Mouse (Mus musculus) CH12.LX (cell line): ENCODE results near the gene D1Pas1. TPM values are rescaled to one million over a fixed set of nuclear protein-coding genes. Genes with fewer than 3 reads are reported as not detected.
A peak's percentile ranks its signal among the peaks of the same experiment; 100 is the strongest.

Experiments used
- DNase-seq: peaks from one replicate; pipeline ENCODE4 v3.0.0-alpha.2; 2013; ENCODE audit errors: extremely low read depth
- H3K27ac ChIP-seq: 2 replicates; pipeline ENCODE4 v1.5.1; 2012; ENCODE audit warnings: low read depth, mild to moderate bottlenecking, control low read depth, moderate library complexity; ENCODE audit not compliant: insufficient read depth
- H3K27me3 ChIP-seq: replicated peaks from 2 replicates; pipeline ENCODE3; 2012; ENCODE audit warnings: inconsistent platforms
- H3K36me3 ChIP-seq, 2 experiments: replicated peaks in 1 of 2; 2 replicates each; pipeline versions ENCODE3 to v1.6.1; 2012; ENCODE audit warnings: inconsistent platforms in 1 of 2, low read length in 1 of 2, mild to moderate bottlenecking in 1 of 2, mixed read lengths in 1 of 2, moderate library complexity in 1 of 2; ENCODE audit not compliant: control insufficient read depth in 1 of 2, insufficient read depth in 1 of 2
- H3K4me1 ChIP-seq, 2 experiments: 2 replicates each; pipeline ENCODE4 v1.6.1; 2012; ENCODE audit warnings: inconsistent platforms in 1 of 2, moderate library complexity in 1 of 2; ENCODE audit not compliant: insufficient read depth in 2 of 2, control insufficient read depth in 1 of 2
- H3K4me2 ChIP-seq: 2 replicates; pipeline ENCODE4 v1.6.1; 2012; ENCODE audit warnings: low read depth, mild to moderate bottlenecking, control low read depth; ENCODE audit not compliant: poor library complexity, insufficient read depth, severe bottlenecking
- H3K4me3 ChIP-seq, 3 experiments: fragments of 150-350 bp in 1 of 3; sonication (generic) in 1 of 3; replicated peaks in 1 of 3; 2 replicates each; pipeline versions ENCODE3 to v1.5.1; 2011 to 2012; ENCODE audit warnings: low read depth in 2 of 3, low read length in 2 of 3, mild to moderate bottlenecking in 2 of 3, moderate library complexity in 2 of 3, control low read depth in 1 of 3, improper control_type of control experiment in 1 of 3, inconsistent platforms in 1 of 3, mixed read lengths in 1 of 3; ENCODE audit not compliant: poor library complexity in 1 of 3
- H3K79me2 ChIP-seq: replicated peaks from 2 replicates; pipeline ENCODE4 v1.6.1; 2012; ENCODE audit warnings: mild to moderate bottlenecking, moderate library complexity; ENCODE audit not compliant: control insufficient read depth, poor library complexity, insufficient read depth, severe bottlenecking; ENCODE audit errors: extremely low read depth
- H3K9ac ChIP-seq: 2 replicates; pipeline ENCODE4 v1.6.1; 2012; ENCODE audit warnings: low read depth, mild to moderate bottlenecking, control low read depth, moderate library complexity; ENCODE audit not compliant: insufficient read depth
- H3K9me3 ChIP-seq: replicated peaks from 2 replicates; pipeline ENCODE3; 2012; ENCODE audit warnings: low read length, inconsistent platforms, mixed read lengths
- BHLHE40 ChIP-seq: IDR thresholded peaks from 2 replicates; pipeline ENCODE4 v1.6.1; 2011; ENCODE audit warnings: mild to moderate bottlenecking, low read depth, low read length, improper control_type of control experiment
- CHD1 ChIP-seq: IDR thresholded peaks from 2 replicates; pipeline ENCODE4 v1.6.1; 2012; ENCODE audit warnings: low read depth, low read length, improper control_type of control experiment, inconsistent platforms
- CTCF ChIP-seq, 2 experiments: IDR thresholded peaks in 1 of 2; conservative IDR thresholded peaks in 1 of 2; 2 replicates each; pipeline ENCODE4 v1.5.1; 2011 to 2012; ENCODE audit warnings: low read depth in 2 of 2, low read length in 2 of 2, improper control_type of control experiment in 1 of 2, inconsistent platforms in 1 of 2, mild to moderate bottlenecking in 1 of 2, moderate library complexity in 1 of 2
- E2F4 ChIP-seq: IDR thresholded peaks from 2 replicates; pipeline ENCODE4 v1.6.1; 2011; ENCODE audit warnings: low read depth, low read length, improper control_type of control experiment; ENCODE audit not compliant: insufficient replicate concordance
- ELF1 ChIP-seq: IDR thresholded peaks from 2 replicates; pipeline ENCODE4 v1.6.1; 2014; ENCODE audit warnings: low read depth, mild to moderate bottlenecking, inconsistent platforms, low read length, improper control_type of control experiment
- MAFK ChIP-seq: IDR thresholded peaks from 2 replicates; pipeline ENCODE4 v1.6.1; 2011; ENCODE audit warnings: low read length, improper control_type of control experiment; ENCODE audit not compliant: insufficient replicate concordance
- MAZ ChIP-seq: IDR thresholded peaks from 2 replicates; pipeline ENCODE4 v1.6.1; 2012; ENCODE audit warnings: low read depth, mild to moderate bottlenecking, inconsistent platforms, low read length, improper control_type of control experiment, moderate library complexity
- MEF2A ChIP-seq: IDR thresholded peaks from 2 replicates; pipeline ENCODE4 v1.6.1; 2014; ENCODE audit warnings: low read depth, mild to moderate bottlenecking, inconsistent platforms, low read length, improper control_type of control experiment, borderline replicate concordance
- MXI1 ChIP-seq: IDR thresholded peaks from 2 replicates; pipeline ENCODE4 v1.6.1; 2011; ENCODE audit warnings: mild to moderate bottlenecking, low read depth, low read length, improper control_type of control experiment
- NRF1 ChIP-seq: IDR thresholded peaks from 2 replicates; pipeline ENCODE4 v1.6.1; 2014; ENCODE audit warnings: low read depth, mild to moderate bottlenecking, inconsistent platforms, low read length, improper control_type of control experiment, moderate library complexity
- PAX5 ChIP-seq: IDR thresholded peaks from 2 replicates; pipeline ENCODE4 v1.6.1; 2012; ENCODE audit warnings: low read length, inconsistent platforms, mixed read lengths
- RAD21 ChIP-seq: IDR thresholded peaks from 2 replicates; pipeline ENCODE4 v1.6.1; 2011; ENCODE audit warnings: low read depth, mild to moderate bottlenecking, low read length, improper control_type of control experiment, moderate library complexity
- RCOR1 ChIP-seq: conservative IDR thresholded peaks from 2 replicates; pipeline ENCODE4 v1.6.1; 2012; ENCODE audit warnings: low read depth, mild to moderate bottlenecking, inconsistent platforms, low read length, improper control_type of control experiment
- SMC3 ChIP-seq: IDR thresholded peaks from 2 replicates; pipeline ENCODE4 v1.6.1; 2011; ENCODE audit warnings: low read depth, low read length, improper control_type of control experiment
- UBTF ChIP-seq: IDR thresholded peaks from 2 replicates; pipeline ENCODE4 v1.6.1; 2012; ENCODE audit warnings: low read depth, mild to moderate bottlenecking, inconsistent platforms, low read length, improper control_type of control experiment, moderate library complexity
- ZMIZ1 ChIP-seq: IDR thresholded peaks from 2 replicates; pipeline ENCODE4 v1.6.1; 2012; ENCODE audit warnings: low read depth, mild to moderate bottlenecking, inconsistent platforms, low read length, improper control_type of control experiment
- dilution Hi-C: fragments of 300-500 bp; cut with MboI; formaldehyde crosslinking; loops from 2 replicates; pipeline ENCODE4 v1.14.3; 2020; ENCODE audit warnings: low sequenced_read_pairs; ENCODE audit not compliant: extremely low pct_unique_long_range_greater_than_20kb, extremely low pct_ligation_motif_present
- in situ Hi-C: fragments of 300-500 bp; cut with MboI; formaldehyde crosslinking; loops from 3 replicates; pipeline ENCODE4 v1.14.3; 2019; ENCODE audit warnings: low sequenced_read_pairs, low pct_ligation_motif_present, low pct_unique_long_range_greater_than_20kb, mixed read lengths
- polyA plus RNA-seq: library from polyadenylated mRNA; unstranded; fragments of >175 nt; gene quantifications from 2 replicates; pipeline ENCODE4 v1.2.1, GENCODE M21; 2012; ENCODE audit warnings: low read depth; ENCODE audit not compliant: insufficient read length
- total RNA-seq, 2 experiments: library from RNA; depleted of rRNA; stranded (reverse); fragments of 300-350 nt in 1 of 2; fragments of >200 nt in 1 of 2; gene quantifications; 2 replicates each; pipeline ENCODE4 v1.2.3; 2012 to 2014

The D1Pas1 gene
- total and polyA plus RNA-seq, 3 experiments: not detected

DNA sequence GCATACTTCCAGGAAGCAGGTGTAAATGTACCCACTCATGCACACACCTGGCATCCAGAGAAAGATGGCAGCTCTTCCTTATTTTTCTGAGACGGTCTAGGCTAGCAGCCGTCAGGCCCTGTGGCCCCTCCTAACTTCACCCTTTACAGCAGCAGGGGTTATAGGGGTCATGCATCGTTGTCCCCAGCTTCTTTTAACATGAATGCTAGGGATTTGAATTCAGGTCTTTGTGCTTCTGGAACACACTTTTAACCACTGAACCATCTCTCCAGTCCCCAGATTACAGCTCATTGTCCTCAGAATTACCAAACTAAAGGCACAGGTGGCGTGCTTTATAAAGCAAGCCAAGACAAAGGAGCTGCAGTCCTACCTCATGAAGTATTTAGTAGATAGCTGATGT, 12.6 kb upstream of the D1Pas1 start:
- H3K9me3 ChIP-seq: no peaks in the 10 kb centered on the region
- no peaks in the 10 kb centered on the region for H3K79me2 ChIP-seq
- TF ChIP-seq MAFK: no peak
- no peak for TF ChIP-seq ELF1
- no peak for TF ChIP-seq BHLHE40
- TF ChIP-seq RCOR1: no peak
- no peak for TF ChIP-seq MXI1
- H3K4me3 ChIP-seq: no peak overlapping the region
- no peak for DNase-seq
- dilution Hi-C loops: no loop called here
- no peaks in the 10 kb centered on the region for H3K27me3 ChIP-seq
- H3K4me2 ChIP-seq: no peak overlapping the region
- peaks cover 0 to 4% of the 10 kb centered on the region in 2 experiments; a peak in 1 of 4 replicates for H3K4me1 ChIP-seq
- H3K27ac ChIP-seq: no peak overlapping the region
- in situ Hi-C loops: loop anchor here (25.0 kb wide), 1 partner anchor 117 kb away; no protein-coding TSS in a partner anchor
- no peaks in the 10 kb centered on the region for H3K36me3 ChIP-seq
- no peak overlapping the region for H3K9ac ChIP-seq

GRCm38 (mm10) chr1:186959380-186959779, 7.8 kb upstream of the D1Pas1 start:
- no peak overlapping the region for H3K27ac ChIP-seq
- in situ Hi-C loops: loop anchor here (25.0 kb wide), 1 partner anchor 122 kb away; no protein-coding TSS in a partner anchor
- H3K4me3 ChIP-seq: no peak overlapping the region
- TF ChIP-seq CTCF (conservative IDR thresholded peaks at IDR 0.05 in 1 of 2, IDR thresholded peaks at IDR 0.05 in 1 of 2; ENCODE audit: low read depth in 2 of 2, low read length in 2 of 2) (peak; percentile 46 to 66; a peak in 3 of 4 replicates), RAD21 (peak; percentile 64), NRF1 (no peak), SMC3 (peak; percentile 89)
- no peaks in the 10 kb centered on the region for H3K79me2 ChIP-seq
- H3K4me2 ChIP-seq: no peak overlapping the region
- no peaks in the 10 kb centered on the region for H3K36me3 ChIP-seq
- dilution Hi-C loops: no loop called here
- no peak overlapping the region for H3K9ac ChIP-seq
- H3K27me3 ChIP-seq: no peaks in the 10 kb centered on the region
- no peaks in the 10 kb centered on the region for H3K9me3 ChIP-seq
- DNase-seq: peak; percentile 61
- H3K4me1 ChIP-seq: 0 out of 4 replicates have a peak, but pooled peaks cover 0 to 11% of the 10 kb centered on the region in 2 experiments

DNA sequence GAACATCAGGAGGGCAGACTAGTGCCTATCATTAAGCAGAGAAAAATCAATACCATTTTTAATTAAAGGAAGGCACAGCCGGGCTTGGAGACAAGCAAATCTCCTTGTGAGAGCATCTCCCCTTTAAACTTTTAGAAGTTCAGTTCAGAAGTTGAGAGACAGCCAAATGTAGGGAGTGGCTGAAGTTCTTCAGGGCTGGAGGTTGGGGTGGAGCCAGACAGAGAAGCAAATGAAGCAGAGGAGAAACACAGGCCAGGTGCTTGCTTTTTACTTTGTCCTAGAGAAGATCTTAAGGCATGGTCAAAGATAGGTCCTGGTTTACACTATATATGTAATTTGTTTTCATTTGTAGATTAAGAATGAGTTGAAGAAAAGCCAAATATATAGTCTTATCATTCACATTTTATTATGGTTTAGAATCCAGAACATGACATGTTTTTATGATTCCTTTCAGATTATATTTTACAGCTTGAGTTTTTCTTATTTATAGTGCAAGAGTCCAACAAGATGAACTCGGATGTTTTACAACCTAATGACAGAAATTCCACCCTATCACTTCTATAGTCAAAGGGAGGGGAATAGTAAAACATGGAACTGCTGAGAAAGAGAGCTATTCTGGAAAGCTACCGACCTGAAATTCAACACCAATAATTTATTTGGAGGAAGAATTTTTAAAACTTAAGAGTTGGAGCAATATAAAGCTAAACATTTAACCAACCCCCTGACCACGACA, 2.9 kb upstream of the D1Pas1 start:
- DNase-seq: no peak
- no peaks in the 10 kb centered on the region for H3K27me3 ChIP-seq

More for the DNA sequence above, 2.9 kb upstream of the D1Pas1 start:
- Histone ChIP-seq H3K9ac (no peak overlapping the region), H3K27ac (no peak overlapping the region), H3K36me3 (no peaks in the 10 kb centered on the region), H3K4me3 (no peak overlapping the region), H3K9me3 (peaks cover 19% of the 10 kb centered on the region), H3K4me1 (0 out of 4 replicates have a peak, but pooled peaks cover 0 to 8% of the 10 kb centered on the region in 2 experiments), H3K4me2 (no peak overlapping the region), H3K79me2 (no peaks in the 10 kb centered on the region)
- in situ Hi-C loops: loop anchor here (25.0 kb wide), 1 partner anchor 127 kb away; no protein-coding TSS in a partner anchor
- dilution Hi-C loops: no loop called here
- TF ChIP-seq CTCF (conservative IDR thresholded peaks at IDR 0.05 in 1 of 2, IDR thresholded peaks at IDR 0.05 in 1 of 2; ENCODE audit: low read depth in 2 of 2, low read length in 2 of 2): no peak
- no peak for TF ChIP-seq E2F4
- no peak for TF ChIP-seq ZMIZ1
- TF ChIP-seq MEF2A: no peak
- TF ChIP-seq CHD1: no peak
- no peak for TF ChIP-seq UBTF
- no peak for TF ChIP-seq PAX5
- TF ChIP-seq MAZ: no peak
